Mouse (Mus musculus) testis, adult 2 months (tissue): ENCODE results near the gene Capn5.

Source experiments
- CTCF ChIP-seq: fragments of 200-500 bp; IDR thresholded peaks from 2 replicates; pipeline ENCODE4 v1.5.1; 2012; ENCODE audit warnings: low read depth, mild to moderate bottlenecking, inconsistent platforms, low read length, moderate library complexity; ENCODE audit not compliant: control insufficient read depth, insufficient read depth, insufficient replicate concordance
- POLR2A ChIP-seq: fragments of 200-500 bp; IDR thresholded peaks from 2 replicates; pipeline ENCODE4 v1.6.1; 2012; ENCODE audit warnings: low read depth, mild to moderate bottlenecking, inconsistent platforms, low read length, moderate library complexity; ENCODE audit not compliant: control insufficient read depth

DNA sequence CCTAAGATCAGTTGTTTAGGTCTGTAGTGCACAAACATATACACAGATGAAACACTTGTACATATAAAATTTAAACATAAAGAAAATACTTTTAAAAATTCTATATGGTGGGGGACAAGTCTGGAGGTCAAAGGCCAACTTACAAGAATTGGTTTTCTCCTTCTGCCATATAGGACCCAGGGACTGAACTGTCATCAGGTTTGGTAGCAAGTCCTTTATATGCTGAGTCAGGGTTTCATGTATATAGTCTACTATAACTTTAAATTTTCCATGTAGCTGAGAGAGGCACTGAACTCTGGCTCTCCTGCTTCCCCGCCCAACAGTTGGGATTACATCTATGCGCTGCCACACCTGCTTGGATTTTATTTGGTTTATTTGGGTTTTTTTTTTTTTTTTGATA lies 10.2 kb upstream of the Capn5 start:
- no peak for TF ChIP-seq CTCF
- TF ChIP-seq POLR2A: no peak
